Mouse (Mus musculus) gastrocnemius, postnatal 25 days (tissue): ENCODE results near the gene Fbxl17. TPM values are rescaled to one million over a fixed set of nuclear protein-coding genes. Genes with fewer than 3 reads are reported as not detected.

Source experiments
- DNase-seq: peaks from one replicate; pipeline ENCODE4 v3.0.0; 2022
- total RNA-seq, 2 experiments: library from RNA; stranded (reverse); gene quantifications; 1 replicate in 1 of 2; 2 replicates in 1 of 2; pipeline ENCODE4 v1.2.3; 2021

Gene Fbxl17
- total RNA-seq, 2 experiments from 2014 or later, result 34.9 to 37.8 TPM

DNA sequence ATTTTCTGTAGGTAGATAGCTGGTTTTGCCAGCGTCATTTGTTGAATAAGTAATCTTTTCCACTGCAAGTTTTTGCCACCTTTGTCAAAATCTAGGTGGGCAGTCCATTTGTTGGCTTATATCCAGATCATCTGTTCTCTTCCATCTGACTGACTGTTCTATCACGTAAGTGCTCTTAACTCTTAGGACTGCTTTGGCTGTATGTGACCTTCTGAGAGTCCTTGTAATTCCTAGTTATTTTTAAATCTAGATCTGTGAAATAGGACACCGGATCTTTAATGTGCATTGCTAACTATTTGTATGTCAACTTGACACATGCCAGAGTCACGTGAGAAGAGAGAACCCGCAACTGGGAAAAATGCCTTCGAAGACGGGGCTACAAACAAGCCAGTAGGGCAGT is 37.3 kb downstream of the Fbxl17 start:
- no peak for DNase-seq

DNA sequence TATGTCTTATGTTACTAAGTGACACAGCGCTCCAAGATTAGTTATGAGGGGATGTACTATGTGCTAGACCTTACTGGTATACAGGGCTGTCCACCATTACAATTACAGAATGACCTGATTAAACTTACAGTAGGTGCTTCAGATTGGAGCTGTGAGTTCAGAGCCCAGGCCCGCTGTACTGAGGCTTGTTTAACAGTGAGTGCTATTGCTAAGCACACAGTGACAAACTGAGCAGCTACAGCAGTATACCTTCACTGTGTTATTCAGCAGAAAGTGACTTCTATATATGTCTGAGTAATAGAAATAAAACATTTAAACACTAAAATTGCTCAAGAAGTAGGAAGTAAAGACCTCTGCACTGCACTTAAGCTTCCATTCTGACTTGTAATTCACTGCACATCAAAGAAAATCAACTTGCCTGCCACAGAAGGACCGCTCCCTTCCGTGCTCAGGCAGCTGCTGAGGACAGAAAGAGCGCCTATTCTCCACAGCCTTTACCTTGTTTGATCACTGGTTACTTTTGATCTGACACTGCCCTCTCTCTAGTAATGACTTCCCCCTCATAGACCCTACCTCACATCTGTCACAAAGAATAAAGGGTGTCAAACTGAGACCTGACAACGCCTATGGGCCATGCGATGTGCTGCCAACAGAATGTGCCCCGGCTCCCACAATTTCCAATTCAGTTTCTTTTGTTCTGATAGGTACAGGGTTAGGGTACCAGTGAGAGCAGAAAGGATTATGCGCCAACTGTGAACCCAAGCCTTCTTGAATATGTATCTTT is 39.9 kb downstream of the Fbxl17 start:
- no peak for DNase-seq

DNA sequence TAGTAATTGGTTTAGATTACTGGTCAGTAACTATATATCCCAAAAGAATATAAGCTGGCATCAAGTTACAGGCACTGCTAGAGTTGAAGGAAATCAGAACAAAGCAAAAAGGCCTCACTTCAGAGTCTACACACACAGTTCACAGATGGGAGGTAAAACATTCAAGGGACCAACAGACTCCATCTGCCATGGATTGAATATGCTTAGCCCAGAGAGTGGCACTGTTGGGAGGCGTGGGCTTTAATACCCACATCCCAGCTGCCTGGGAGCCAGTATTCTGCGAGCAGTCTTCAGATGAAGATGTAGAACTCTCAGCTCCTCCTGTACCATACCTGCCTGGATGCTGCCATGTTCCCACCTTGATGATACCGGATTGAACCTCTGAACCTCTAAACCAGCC is 41.8 kb downstream of the Fbxl17 start:
- no peak for DNase-seq

DNA sequence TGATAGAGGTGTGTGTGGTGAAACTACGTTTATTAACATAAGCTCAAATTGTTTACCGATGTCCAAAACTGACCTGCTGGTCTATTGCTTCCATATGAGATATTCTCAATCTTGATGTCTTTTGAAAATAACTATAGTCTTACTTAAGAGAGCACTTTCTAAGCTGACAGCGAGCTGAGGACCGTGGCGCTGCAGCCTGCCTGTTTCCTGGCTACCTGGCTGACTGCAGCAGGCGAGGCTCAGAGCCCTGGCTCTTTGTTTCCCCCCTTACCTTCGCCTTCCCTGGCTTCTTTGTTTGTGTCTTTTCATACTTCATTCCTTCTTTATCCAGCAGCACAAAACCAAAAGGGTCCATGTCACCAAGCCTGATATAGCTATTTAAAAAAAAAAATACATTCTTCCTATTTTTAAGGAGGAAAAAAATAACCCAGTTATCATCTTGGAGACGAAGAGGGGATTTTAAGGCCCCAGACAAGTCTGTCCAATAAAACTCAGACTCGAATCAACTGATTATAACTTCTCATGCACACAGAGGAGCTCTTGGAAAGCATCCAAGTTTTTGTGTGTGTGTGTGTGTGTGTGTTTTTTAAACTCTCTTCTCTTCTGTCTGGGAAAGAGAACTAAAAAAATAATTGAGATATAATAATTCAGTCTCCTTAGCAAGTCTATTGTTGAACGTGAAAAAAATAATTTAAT is 48.4 kb downstream of the Fbxl17 start:
- no peak for DNase-seq

DNA sequence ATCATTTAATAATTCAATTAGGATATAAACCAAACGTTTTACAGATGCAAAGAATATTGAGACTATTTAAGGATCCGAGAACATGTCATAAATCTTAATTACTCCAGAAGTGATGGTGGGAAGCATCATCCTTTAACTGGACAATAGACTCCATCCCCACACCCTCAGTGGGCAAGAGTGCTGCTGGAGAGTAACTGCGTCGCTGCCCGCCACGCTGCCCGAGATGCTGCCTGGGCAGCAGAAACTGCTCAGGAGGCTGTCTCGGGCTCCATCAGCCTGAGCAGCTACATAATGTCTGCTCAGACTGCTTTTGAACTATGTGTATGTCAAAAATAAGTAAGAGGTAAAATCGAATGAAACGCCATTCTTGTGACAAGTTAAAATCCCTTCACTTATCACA is 52.1 kb downstream of the Fbxl17 start:
- no peak for DNase-seq

DNA sequence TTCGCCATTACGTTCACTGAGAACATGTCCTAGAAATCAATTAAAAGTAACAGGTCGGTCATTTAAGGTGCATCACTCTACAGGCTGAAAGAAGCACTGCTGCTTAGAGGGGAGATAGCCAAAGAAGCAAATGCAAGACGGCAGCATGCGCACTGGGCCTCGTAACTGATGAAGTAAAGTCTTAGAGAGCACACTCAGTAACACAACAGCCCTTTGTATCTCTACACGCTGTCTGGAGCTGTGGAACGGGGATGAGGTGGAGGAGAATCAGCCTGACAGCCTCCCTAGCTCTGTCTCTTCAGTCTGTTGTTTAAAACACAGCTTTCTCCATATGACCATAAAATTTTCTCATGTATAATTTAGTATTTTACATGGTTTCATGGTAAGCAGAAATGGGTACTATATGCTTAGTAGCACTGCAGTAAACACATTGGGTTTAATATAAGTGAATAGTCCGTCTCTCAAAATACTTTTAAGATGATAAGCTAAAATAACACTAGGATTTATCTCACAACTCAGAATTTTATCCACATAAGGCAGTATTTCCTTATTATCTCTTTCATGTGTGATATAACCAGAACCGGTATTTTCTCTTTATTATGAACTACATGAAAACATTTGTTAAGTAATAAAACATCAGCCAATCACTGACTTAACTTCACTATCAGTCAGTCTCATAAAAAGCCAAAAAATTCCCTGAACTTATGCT is 52.7 kb downstream of the Fbxl17 start:
- no peak for DNase-seq

DNA sequence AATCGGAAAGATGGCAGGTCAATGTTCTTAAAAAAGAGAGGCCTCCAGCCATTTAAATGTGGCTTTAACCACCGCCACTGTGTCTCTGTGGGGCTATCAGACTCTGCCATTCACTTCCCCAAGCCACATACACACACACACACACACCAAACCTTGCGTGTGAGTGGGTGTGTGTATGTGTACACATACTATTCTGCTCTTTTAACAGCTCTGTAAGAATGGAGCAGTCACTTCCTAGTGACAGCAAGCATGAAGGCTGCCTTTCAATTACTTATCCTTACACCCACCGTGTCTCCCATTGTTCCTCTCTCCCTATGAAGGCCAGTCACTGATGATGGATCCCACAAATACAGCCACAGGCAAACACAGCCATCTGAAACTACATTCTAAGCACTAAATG is 54.6 kb downstream of the Fbxl17 start:
- DNase-seq, result no peak

DNA sequence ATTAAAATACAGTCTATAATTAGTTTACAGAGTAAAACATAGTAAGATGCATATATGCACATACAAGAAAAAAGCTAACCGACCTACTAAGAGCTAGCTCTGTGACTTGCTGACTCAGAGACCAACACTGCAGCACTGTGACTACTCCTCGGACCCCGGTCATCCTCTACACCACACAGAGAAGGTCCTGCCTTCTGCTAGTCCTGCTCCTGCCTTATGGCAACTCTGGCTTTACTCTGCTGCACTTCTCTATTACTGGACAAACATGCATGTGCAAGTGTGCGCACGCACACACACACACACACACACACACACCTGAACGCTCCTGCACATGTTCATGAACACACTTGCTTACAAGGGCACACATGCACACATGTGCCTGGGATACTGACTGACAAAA is 62.4 kb downstream of the Fbxl17 start:
- no peak for DNase-seq

DNA sequence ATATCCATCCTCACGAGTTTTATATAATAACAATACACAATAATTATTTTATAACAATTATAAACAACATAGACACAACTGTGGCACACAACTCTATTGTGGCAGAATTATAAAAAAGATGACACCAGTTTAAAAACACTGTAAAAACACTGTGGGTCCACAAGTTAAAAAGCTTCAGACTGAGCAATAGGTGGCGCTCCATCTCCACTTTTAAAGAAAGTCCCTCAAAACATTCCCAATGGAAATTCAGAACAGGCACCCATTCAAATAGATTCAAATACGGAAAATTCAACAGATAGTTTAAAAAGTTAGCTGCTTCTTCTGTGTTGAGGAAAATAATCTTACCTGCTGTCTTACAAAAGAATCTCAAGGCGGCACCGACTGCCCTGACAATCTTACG is 65.7 kb downstream of the Fbxl17 start:
- DNase-seq, result no peak

DNA sequence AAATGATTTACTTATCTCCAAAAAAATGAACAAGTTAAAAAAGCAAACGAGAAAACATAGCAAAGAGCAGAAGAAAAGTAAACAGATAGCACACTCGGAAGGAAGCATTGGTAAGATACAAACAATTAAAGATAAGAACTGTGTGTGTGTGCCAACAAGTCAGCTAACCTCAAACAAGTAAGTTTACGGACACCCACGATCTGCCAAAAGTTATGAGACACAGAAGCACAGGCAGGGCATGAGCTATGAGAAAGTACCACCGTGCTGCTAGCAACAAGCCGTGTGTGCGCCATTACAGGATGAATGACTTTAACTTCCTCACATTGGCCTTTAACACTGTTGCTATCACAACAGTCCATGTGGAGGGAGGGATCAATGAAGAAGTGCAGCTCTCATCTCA is 68.2 kb downstream of the Fbxl17 start:
- DNase-seq, result no peak

DNA sequence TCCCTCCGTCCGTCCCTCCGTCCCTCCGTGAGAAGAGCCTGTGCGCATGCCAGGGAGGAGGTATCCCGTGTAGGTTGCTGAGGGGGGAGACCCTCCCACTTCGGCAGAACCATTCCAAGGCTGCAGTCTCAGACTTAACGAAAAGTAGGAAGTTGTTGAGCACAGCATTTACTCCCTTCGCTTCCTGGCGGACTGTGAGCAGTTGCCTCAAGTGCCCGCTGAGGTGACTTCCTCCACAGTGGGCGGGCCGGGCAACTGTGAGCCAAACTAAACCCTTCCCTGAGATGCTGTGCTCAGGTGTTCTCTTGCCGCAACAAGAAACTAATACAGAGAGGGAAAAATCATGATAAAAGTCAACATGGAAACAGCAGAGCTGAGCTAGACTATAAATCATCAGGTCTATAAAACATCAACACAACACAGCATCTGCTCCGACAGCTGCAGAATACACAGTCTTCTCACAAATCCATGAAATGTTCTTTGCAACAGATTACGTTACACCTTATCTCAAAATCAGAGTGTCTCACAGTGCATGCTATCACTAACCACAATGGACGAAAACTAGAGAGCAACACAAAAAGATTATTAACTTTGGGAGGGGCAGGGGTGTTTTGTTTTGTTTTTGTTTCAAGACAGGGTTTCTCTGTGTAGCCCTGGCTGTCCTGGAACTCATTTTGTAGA is 69.3 kb downstream of the Fbxl17 start:
- DNase-seq, result no peak

DNA sequence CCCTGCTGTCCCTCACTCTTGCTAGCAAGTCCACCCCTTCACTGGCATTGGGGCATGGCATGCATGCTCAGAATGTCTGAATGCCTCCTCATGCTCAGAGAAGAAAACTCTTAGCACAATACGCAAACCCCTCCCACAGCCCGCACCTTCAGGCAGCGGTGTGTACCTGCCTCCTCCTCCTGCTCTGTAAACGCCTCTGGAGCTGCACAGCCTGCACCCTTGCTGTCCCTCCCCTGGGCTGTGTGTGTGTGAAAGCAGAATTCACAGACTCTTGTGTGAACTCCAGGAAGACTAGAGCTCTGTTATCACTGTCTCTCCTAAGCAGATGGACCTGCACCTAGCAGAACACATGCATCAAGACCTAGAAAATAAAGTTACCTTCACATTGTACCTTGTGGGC is 76.0 kb downstream of the Fbxl17 start:
- no peak for DNase-seq

DNA sequence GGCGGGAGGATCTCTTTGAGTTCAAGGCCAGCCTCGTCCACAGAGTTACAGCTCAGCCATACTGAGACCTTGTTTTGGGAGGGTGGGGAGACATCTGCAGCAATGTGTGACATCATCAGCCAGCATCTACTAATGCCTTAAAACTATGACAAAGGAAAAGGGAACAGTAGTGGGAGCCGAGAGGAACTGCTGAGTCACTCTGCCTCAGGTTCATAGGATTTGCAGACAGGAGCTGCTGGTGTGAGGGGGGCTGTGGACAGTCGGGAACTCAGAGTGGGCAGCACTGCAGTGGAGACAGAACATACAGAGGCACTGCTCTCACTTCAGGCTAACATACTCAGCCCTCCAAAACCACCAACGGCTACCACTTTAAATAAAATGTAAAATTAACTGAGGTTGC is 77.1 kb downstream of the Fbxl17 start:
- DNase-seq, result no peak

DNA sequence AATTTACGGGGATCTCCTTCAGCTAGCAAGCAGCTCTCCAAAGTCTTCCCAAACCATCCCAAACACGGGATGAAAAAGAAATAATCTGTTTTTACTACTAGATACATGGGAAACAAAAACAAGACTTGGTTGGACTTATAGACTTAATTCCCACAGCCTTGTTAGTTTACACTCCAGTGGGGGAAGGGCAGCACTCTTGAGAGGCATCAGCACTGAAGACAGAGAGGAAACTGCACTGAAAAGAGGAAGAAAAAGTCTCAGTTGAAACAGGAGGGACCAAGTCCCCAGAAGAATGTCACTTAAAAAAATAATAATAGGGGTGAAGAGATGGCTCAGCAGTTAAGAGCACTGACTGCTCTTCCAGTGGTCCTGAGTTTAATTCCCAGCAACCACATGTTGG is 78.0 kb downstream of the Fbxl17 start:
- DNase-seq, result no peak

DNA sequence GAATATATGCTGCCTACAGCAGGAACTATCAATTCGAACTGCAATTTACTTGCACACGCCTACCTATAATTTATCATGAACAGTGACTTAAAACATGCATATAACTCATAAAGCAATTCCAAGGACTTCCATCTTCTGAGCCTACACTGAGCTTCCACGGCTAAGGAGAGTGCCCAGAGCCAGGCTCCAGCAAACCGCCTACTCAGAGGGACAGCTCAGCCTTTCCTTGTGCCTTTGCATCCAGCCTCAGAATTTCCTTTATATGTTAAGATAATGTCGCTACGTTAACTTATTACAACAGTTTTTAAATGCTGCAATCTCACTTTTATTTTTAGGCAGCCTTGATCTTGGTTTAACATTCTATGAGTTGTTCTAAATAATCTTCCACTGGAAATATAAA is 80.3 kb downstream of the Fbxl17 start:
- no peak for DNase-seq

DNA sequence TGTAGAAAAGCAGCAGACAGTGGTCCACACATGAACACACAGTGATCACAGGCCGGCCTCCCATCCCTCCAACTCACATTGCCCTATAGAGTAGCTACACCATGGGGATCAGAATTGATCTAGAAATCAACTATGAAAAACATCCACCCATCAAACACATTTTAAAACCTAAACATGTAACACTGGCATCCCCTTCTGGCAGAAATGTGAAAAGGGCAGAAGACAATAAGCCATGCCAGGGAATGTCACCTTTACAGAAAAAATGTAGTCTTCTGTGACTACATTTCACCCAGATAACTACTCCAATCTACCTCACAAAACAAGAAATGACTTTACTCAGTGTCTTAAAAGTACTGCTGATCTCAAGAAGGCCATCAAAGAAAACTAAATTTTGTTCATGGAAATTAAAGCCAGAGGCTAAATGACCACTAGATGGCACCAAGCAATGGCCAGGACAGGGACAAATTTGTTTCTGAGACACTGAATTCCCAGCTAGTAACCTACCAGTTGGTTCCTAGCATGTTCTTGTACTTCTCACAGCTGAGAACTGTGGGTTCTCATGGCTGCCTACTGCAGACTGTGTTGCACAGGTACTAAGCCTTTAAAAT is 85.7 kb downstream of the Fbxl17 start:
- no peak for DNase-seq

DNA sequence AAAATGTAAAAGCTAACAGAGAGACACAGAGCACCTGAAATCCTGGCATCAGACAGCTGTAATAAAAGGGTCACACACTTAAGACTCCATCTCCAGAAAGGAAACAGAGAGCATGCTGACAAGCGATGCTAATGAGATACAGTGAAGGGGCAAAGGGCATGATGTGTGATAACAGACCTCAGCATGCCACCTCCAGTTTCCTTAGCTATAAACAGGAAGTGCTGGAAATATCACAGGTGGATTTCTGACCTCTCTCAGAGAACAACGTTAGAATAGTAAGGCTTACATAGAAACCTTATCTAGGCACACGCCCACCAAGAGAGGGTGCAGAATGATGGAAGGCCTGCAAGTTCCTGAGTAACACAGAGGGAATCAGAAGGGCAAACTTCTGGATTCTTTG is 88.3 kb downstream of the Fbxl17 start:
- DNase-seq, result no peak

DNA sequence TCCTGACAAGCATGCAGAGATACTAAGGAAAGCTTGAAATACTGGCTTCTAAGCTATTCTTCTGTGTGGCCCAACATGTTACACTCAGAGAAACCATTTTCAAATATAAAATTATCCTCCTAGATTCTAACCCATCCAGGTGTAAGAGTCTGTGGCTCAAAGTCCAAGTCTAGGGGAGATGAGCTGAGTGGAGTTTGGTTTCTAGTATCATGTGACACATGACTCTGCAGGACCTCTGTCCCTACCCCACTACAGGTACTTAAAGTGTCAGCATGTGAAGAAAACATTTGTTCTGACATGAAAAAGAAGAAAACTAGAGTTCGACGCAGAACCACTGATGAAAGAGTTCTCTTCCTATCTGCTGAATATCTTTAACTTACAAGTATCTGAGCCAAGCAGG is 89.7 kb downstream of the Fbxl17 start:
- DNase-seq, result no peak

DNA sequence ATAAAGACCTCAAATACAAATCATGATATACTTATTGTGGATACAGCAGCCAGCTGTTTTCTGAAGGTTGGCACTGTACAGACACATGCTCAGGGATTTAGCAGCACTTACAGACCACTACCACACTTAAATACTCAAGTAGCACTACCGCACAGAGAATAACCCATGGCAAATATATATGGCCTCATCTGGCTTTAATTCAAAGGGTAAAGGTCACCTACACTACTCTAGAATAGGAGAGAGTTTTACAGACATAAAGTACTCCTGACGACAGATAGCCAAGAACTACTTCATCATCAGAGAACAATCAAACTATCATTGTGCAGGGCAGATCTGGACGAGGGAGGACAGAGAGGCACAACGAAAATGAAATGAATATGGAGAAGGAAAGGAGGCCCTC is 93.9 kb downstream of the Fbxl17 start:
- DNase-seq, result no peak

DNA sequence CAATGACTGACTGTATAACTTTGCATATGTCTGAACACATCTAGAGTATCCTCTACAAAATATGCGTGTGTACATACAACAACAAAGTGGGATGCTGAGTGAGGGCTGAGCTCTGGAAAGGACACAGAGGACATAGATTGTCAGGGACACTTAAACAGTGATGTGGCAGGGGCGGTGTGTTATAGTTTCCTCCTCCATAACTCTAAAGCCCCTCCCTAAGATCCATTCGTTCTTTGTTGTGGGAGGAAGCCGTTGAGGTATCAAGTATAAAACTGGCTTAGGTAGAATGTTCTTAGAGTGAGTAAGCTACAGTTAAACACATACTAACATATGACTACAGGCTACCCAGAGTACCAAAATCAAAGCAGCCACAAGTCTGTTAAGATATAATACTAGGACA is 94.3 kb downstream of the Fbxl17 start:
- no peak for DNase-seq

DNA sequence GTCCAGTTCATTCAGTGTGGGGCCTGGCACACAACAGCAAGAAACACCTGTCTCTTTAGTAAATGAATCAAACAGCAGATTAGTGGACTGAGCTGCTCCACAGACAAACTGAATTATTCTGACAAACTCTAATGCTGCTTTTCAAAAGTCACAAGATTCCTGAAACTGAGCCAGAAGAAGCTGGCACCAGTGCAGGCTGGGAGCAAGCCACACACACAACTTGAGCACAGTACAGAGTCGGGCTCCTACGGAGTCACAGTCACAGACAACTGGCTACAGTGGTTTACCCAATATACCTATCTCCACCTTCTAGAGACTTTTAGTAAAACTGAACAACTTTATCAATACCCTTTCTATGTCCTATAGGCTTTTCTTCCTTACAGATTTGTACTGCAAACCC is 94.8 kb downstream of the Fbxl17 start:
- DNase-seq, result peak; percentile 26

DNA sequence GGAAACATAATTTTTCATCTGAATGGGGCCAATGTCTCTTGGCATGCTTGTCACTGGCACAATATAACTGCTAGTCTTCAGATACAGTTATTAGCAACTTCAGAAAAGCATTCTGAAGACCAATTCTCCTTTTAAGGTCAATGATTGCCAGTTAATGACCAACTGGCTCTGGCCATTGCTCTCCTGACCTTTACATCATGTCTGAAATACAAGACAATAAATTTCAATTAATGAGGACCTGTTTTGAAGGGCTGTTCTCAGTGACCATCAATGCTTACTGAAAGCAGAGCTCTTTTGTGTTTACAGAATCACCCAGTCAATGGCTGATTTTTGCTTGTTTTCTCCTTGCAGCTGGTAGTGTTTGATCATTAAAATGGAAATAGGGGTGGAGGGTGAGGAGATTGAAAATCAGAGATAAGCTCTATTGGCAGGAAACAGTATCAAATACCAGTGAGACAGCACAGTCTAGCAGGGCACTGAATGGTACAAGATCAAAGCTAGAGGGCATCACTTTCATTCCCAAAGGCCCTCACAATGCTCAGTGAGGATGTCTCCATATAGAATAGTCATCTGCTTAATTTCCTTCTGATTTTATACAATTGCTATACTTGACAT is 95.9 kb downstream of the Fbxl17 start:
- DNase-seq, result no peak
